Comparison of ENCODE assay signal across 22 mouse cellular contexts in genomic region chr8:54609336-54609735, GRCm38 (mm10). TPM values are rescaled to one million over a fixed set of nuclear protein-coding genes. Genes with fewer than 3 reads are reported as not detected.
DNase-seq lines count a peak whose midpoint lies in the region; ATAC-seq lines count a peak whose summit lies in the region.
"Had no signal": no experiment of that assay in that cellular context is flagged by ENCODE, and none has a peak within 500 bp of the region (broad histone marks: within the 10 kb centered on the region; RNA-seq: fewer than 3 reads in every experiment).

No protein-coding gene starts in this region.

- peak overlapping the region; percentile 84 for H3K27ac ChIP-seq in heart, embryonic 15.5 days
- H3K27ac ChIP-seq in intestine, embryonic 16.5 days (ENCODE audit: low read length), result no peak overlapping the region
- no peak overlapping the region for H3K27ac ChIP-seq in forebrain, embryonic 12.5 days
- H3K27ac ChIP-seq: hindbrain, embryonic 10.5 days; limb, embryonic 13.5 days; neural tube, embryonic 13.5 days had no signal

- WGBS in heart, embryonic 15.5 days, result 31% methylated on average over 2 of the region's 2 CpGs
- WGBS in intestine, embryonic 16.5 days, result 89% methylated on average over 2 of the region's 2 CpGs
- 95% methylated on average over 2 of the region's 2 CpGs for WGBS in forebrain, embryonic 12.5 days

- no peak overlapping the region for H3K9ac ChIP-seq in heart, embryonic 15.5 days
- no peak overlapping the region for H3K9ac ChIP-seq in intestine, embryonic 16.5 days (ENCODE audit: low read depth, low read length)
- no peak overlapping the region for H3K9ac ChIP-seq in forebrain, embryonic 12.5 days
- H3K9ac ChIP-seq: limb, embryonic 13.5 days; liver, postnatal 0 days; neural tube, embryonic 13.5 days had no signal

- no peaks in the 10 kb centered on the region for H3K9me3 ChIP-seq in heart, embryonic 15.5 days (replicated peaks)
- H3K9me3 ChIP-seq in intestine, embryonic 16.5 days (ENCODE audit: control insufficient read depth, low read length), result no peaks in the 10 kb centered on the region
- H3K9me3 ChIP-seq in forebrain, embryonic 12.5 days, result no peaks in the 10 kb centered on the region
- H3K9me3 ChIP-seq: hindbrain, embryonic 10.5 days; limb, embryonic 13.5 days; neural tube, embryonic 13.5 days had no signal

- peak; percentile 85; the same call in 1 of the 2 replicates for ATAC-seq in heart, embryonic 15.5 days (replicated peaks; ENCODE audit: insufficient number of reproducible peaks, insufficient read depth, low FRiP score, low read depth)
- ATAC-seq in intestine, embryonic 16.5 days, result no peak
- no peak for ATAC-seq in forebrain, embryonic 12.5 days (ENCODE audit: low FRiP score)
- ATAC-seq: liver, postnatal 0 days had no signal

- peaks cover 13% of the 10 kb centered on the region for H3K4me1 ChIP-seq in heart, embryonic 15.5 days (replicated peaks)
- no peaks in the 10 kb centered on the region for H3K4me1 ChIP-seq in intestine, embryonic 16.5 days (ENCODE audit: control insufficient read depth, insufficient read depth, low read length)
- H3K4me1 ChIP-seq in forebrain, embryonic 12.5 days, result no peaks in the 10 kb centered on the region
- H3K4me1 ChIP-seq: hindbrain, embryonic 10.5 days; limb, embryonic 13.5 days; neural tube, embryonic 13.5 days had no signal

- H3K4me2 ChIP-seq in heart, embryonic 15.5 days, result no peak overlapping the region
- no peak overlapping the region for H3K4me2 ChIP-seq in intestine, embryonic 16.5 days (ENCODE audit: low read depth, low read length)
- no peak overlapping the region for H3K4me2 ChIP-seq in forebrain, embryonic 12.5 days
- H3K4me2 ChIP-seq: limb, embryonic 13.5 days; neural tube, embryonic 13.5 days had no signal

- H3K4me3 ChIP-seq in heart, embryonic 15.5 days, result no peak overlapping the region
- no peak overlapping the region for H3K4me3 ChIP-seq in intestine, embryonic 16.5 days (ENCODE audit: low read length)
- H3K4me3 ChIP-seq in forebrain, embryonic 12.5 days (replicated peaks), result no peak overlapping the region
- H3K4me3 ChIP-seq: erythroblast, embryonic 14.5 days; hindbrain, embryonic 10.5 days; limb, embryonic 13.5 days; neural tube, embryonic 13.5 days had no signal

- peak; percentile 21 for DNase-seq in adrenal gland, adult 2 months
- DNase-seq in adrenal gland, postnatal 4 days (ENCODE audit: low spot score in 2 of 2), result no peak
- DNase-seq in lung, postnatal 36 days, result peak; percentile 2
- DNase-seq in lung, adult 18-20 months, result no peak
- no peak for DNase-seq in adrenal gland, postnatal 10 days
- DNase-seq: cerebellum, postnatal 10 days; kidney, adult 11 months; kidney, postnatal 25 days; layer of hippocampus, postnatal 36 days; liver, postnatal 0 days; thymus, postnatal 25 days had no signal

- H3K36me3 ChIP-seq in heart, embryonic 15.5 days, result no peaks in the 10 kb centered on the region
- H3K36me3 ChIP-seq in intestine, embryonic 16.5 days (ENCODE audit: control insufficient read depth, insufficient read depth, low read length), result no peaks in the 10 kb centered on the region
- no peaks in the 10 kb centered on the region for H3K36me3 ChIP-seq in forebrain, embryonic 12.5 days (replicated peaks)
- H3K36me3 ChIP-seq: hindbrain, embryonic 10.5 days; limb, embryonic 13.5 days; neural tube, embryonic 13.5 days had no signal

- H3K27me3 ChIP-seq in heart, embryonic 15.5 days, result no peaks in the 10 kb centered on the region
- no peaks in the 10 kb centered on the region for H3K27me3 ChIP-seq in intestine, embryonic 16.5 days (replicated peaks; ENCODE audit: control insufficient read depth, insufficient read depth, low read length)
- H3K27me3 ChIP-seq in forebrain, embryonic 12.5 days, result no peaks in the 10 kb centered on the region
- H3K27me3 ChIP-seq: limb, embryonic 13.5 days; neural tube, embryonic 13.5 days had no signal

RNA-seq across cellular contexts. Expression of gene Spata4, which starts 8.8 kb away (rescaled TPM):
- total RNA-seq in adrenal gland, adult 2 months (2021), result under 1 TPM in 1 of 2 experiments, not detected in 1; 0.83 TPM
- not detected in 2 replicates for polyA plus RNA-seq in adrenal gland, adult 2 months (2012; rRNA removed)
- total RNA-seq in adrenal gland, postnatal 4 days (2021), result under 1 TPM in 1 of 2 experiments, not detected in 1; 0.28 TPM
- polyA plus RNA-seq in heart, embryonic 15.5 days (2015; fragmentation: Nextera tagmentation; extraction: Ambion mirVana), result 0.11 TPM in 1 of 2 replicates, not detected in the other
- not detected in 2 replicates for polyA plus RNA-seq in intestine, embryonic 16.5 days (2015; fragmentation: Nextera tagmentation; extraction: Ambion mirVana)
- polyA plus RNA-seq in forebrain, embryonic 12.5 days (2016; fragmentation: Nextera tagmentation; extraction: Ambion mirVana), result 0.31 TPM in 1 of 2 replicates, not detected in the other
- not detected for total RNA-seq in adrenal gland, postnatal 10 days (2021)
- total RNA-seq: megakaryocyte progenitor cell, adult 5-6 weeks; midbrain, postnatal 0 days had no signal
- polyA plus RNA-seq: erythroblast, embryonic 14.5 days; hindbrain, embryonic 10.5 days; limb, embryonic 13.5 days; liver, postnatal 0 days; neural tube, embryonic 13.5 days; small intestine, adult 2 months; stomach, embryonic 16.5 days had no signal

Comparison
In these comparisons a context has a peak if more than half of its experiments do, and no peak if none do; other contexts are left out.
1. DNase-seq: peak in adrenal gland, adult 2 months (single experiment) and lung, postnatal 36 days (single experiment); none in adrenal gland, postnatal 4 days (0 of 2), lung, adult 18-20 months (0 of 2) and adrenal gland, postnatal 10 days (single experiment).